ENCODE assay signal across 25 mouse cellular contexts in the genomic region with DNA sequence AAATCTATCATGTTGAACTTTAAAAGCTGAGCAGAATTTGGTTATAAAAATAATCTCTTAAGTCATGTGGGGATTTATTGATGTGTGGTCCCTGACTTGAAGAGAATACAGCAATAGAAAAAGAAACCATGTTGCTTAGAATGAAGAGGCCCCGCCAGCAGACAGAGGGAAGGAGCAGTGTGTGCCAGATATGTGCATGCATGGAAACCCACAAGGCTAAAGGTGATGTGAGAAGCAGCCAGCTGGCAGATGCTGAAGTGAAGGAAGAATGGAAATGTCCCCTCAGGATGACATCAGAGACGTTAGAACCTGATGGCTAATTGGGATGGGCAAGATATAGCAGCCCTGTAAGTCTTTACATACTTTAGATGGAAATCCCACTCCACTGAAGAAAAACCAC.
A peak's percentile ranks its signal among the peaks of the same experiment; 100 is the strongest.
DNase-seq lines count a peak whose midpoint lies in the region; ATAC-seq and TF ChIP-seq lines count a peak whose summit lies in the region.
"Had no signal": no experiment of that assay in that cellular context is flagged by ENCODE, and none has a peak within 500 bp of the region (broad histone marks: within the 10 kb centered on the region; RNA-seq: fewer than 3 reads in every experiment).

No protein-coding gene starts in this region.

- peaks cover 12% of the 10 kb centered on the region for H3K4me1 ChIP-seq in forebrain, embryonic 13.5 days
- H3K4me1 ChIP-seq in forebrain, embryonic 10.5 days = no peaks in the 10 kb centered on the region
- H3K4me1 ChIP-seq in forebrain, embryonic 16.5 days (replicated peaks; ENCODE audit: control insufficient read depth, insufficient read depth, low read length) = peaks cover 7% of the 10 kb centered on the region
- H3K4me1 ChIP-seq: embryonic facial prominence, embryonic 15.5 days; heart, embryonic 10.5 days; heart, embryonic 15.5 days; hindbrain, embryonic 13.5 days; kidney, embryonic 15.5 days; limb, embryonic 12.5 days; liver, embryonic 12.5 days; neural tube, embryonic 15.5 days had no signal

- H3K4me3 ChIP-seq in forebrain, embryonic 13.5 days = no peak overlapping the region
- no peak overlapping the region for H3K4me3 ChIP-seq in forebrain, embryonic 10.5 days
- no peak overlapping the region for H3K4me3 ChIP-seq in layer of hippocampus, adult 2 months
- no peak overlapping the region for H3K4me3 ChIP-seq in forebrain, embryonic 16.5 days (replicated peaks; ENCODE audit: low read length)
- H3K4me3 ChIP-seq: embryonic facial prominence, embryonic 15.5 days; heart, embryonic 10.5 days; heart, embryonic 15.5 days; hindbrain, embryonic 13.5 days; kidney, embryonic 15.5 days; limb, embryonic 12.5 days; liver, embryonic 12.5 days; neural tube, embryonic 15.5 days had no signal

- no peaks in the 10 kb centered on the region for H3K27me3 ChIP-seq in forebrain, embryonic 13.5 days
- no peaks in the 10 kb centered on the region for H3K27me3 ChIP-seq in forebrain, embryonic 10.5 days (ENCODE audit: poor library complexity, severe bottlenecking)
- no peaks in the 10 kb centered on the region for H3K27me3 ChIP-seq in forebrain, embryonic 16.5 days (replicated peaks; ENCODE audit: control insufficient read depth, insufficient read depth, low read length)
- H3K27me3 ChIP-seq: embryonic facial prominence, embryonic 15.5 days; heart, embryonic 15.5 days; hindbrain, embryonic 13.5 days; kidney, embryonic 15.5 days; limb, embryonic 12.5 days; liver, embryonic 12.5 days; neural tube, embryonic 15.5 days had no signal

- peak; percentile 69 for ATAC-seq in forebrain, embryonic 13.5 days
- ATAC-seq in forebrain, embryonic 16.5 days = peak; percentile 71
- ATAC-seq: CD4-positive, CD25-positive, alpha-beta regulatory T cell, adult 4 months; inflammation-experienced regulatory T-cells, adult 6 months; liver, embryonic 12.5 days; liver, postnatal 0 days had no signal

- H3K36me3 ChIP-seq in forebrain, embryonic 13.5 days (ENCODE audit: poor library complexity, severe bottlenecking) = no peaks in the 10 kb centered on the region
- no peaks in the 10 kb centered on the region for H3K36me3 ChIP-seq in forebrain, embryonic 10.5 days (replicated peaks)
- no peaks in the 10 kb centered on the region for H3K36me3 ChIP-seq in forebrain, embryonic 16.5 days (ENCODE audit: control insufficient read depth, insufficient read depth)
- H3K36me3 ChIP-seq: embryonic facial prominence, embryonic 15.5 days; heart, embryonic 10.5 days; heart, embryonic 15.5 days; hindbrain, embryonic 13.5 days; kidney, embryonic 15.5 days; limb, embryonic 12.5 days; liver, embryonic 12.5 days; neural tube, embryonic 15.5 days had no signal

- DNase-seq in forebrain, embryonic 10.5 days (ENCODE audit: extremely low spot score, low spot score) = no peak
- DNase-seq in layer of hippocampus, adult 2 months (ENCODE audit: low spot score in 2 of 2) = no peak
- no peak for DNase-seq in layer of hippocampus, postnatal 14 days (ENCODE audit: low spot score in 2 of 2)
- peak; percentile 70 for DNase-seq in Muller cell, postnatal 12 days (ENCODE audit: inconsistent ontology term)
- DNase-seq in adipocyte (ENCODE audit: low spot score) = no peak
- DNase-seq: cerebellum, adult 2 months; gastrocnemius, postnatal 25 days; kidney, adult 11 months; kidney, postnatal 36 days; liver, postnatal 0 days; retina, postnatal 1 day; thymus, postnatal 4 days had no signal

- H3K9me3 ChIP-seq in forebrain, embryonic 13.5 days (replicated peaks) = 0 out of 2 replicates have a peak, but pooled peaks cover 6% of the 10 kb centered on the region
- H3K9me3 ChIP-seq in forebrain, embryonic 10.5 days = 0 out of 2 replicates have a peak, but pooled peaks cover 5% of the 10 kb centered on the region
- peaks cover 3% of the 10 kb centered on the region; the same call in 1 of the 2 replicates for H3K9me3 ChIP-seq in forebrain, embryonic 16.5 days (ENCODE audit: control insufficient read depth, low read length)
- H3K9me3 ChIP-seq: embryonic facial prominence, embryonic 15.5 days; heart, embryonic 10.5 days; heart, embryonic 15.5 days; hindbrain, embryonic 13.5 days; kidney, embryonic 15.5 days; limb, embryonic 12.5 days; neural tube, embryonic 15.5 days had no signal

- no peak for TF ChIP-seq CTCF in layer of hippocampus, adult 2 months (conservative IDR thresholded peaks at IDR 0.05)

- WGBS in forebrain, embryonic 13.5 days = 51% methylated on average over 2 of the region's 2 CpGs
- WGBS in forebrain, embryonic 10.5 days = 84% methylated on average over 2 of the region's 2 CpGs
- 43% methylated on average over 2 of the region's 2 CpGs for WGBS in forebrain, embryonic 16.5 days

- no peak overlapping the region for H3K9ac ChIP-seq in forebrain, embryonic 13.5 days
- no peak overlapping the region for H3K9ac ChIP-seq in forebrain, embryonic 16.5 days (replicated peaks; ENCODE audit: low read depth, low read length)
- H3K9ac ChIP-seq: embryonic facial prominence, embryonic 15.5 days; heart, embryonic 15.5 days; hindbrain, embryonic 13.5 days; kidney, embryonic 15.5 days; limb, embryonic 12.5 days; liver, embryonic 12.5 days; liver, postnatal 0 days; neural tube, embryonic 15.5 days had no signal

- no peak overlapping the region for H3K4me2 ChIP-seq in forebrain, embryonic 13.5 days
- H3K4me2 ChIP-seq in forebrain, embryonic 16.5 days (ENCODE audit: low read length) = no peak overlapping the region
- H3K4me2 ChIP-seq: embryonic facial prominence, embryonic 15.5 days; heart, embryonic 15.5 days; hindbrain, embryonic 13.5 days; kidney, embryonic 15.5 days; limb, embryonic 12.5 days; liver, embryonic 12.5 days; neural tube, embryonic 15.5 days had no signal

- no peak overlapping the region for H3K27ac ChIP-seq in forebrain, embryonic 13.5 days
- H3K27ac ChIP-seq in forebrain, embryonic 10.5 days = no peak overlapping the region
- H3K27ac ChIP-seq in layer of hippocampus, adult 2 months = peak overlapping the region; percentile 58
- peak overlapping the region; percentile 48 for H3K27ac ChIP-seq in forebrain, embryonic 16.5 days (ENCODE audit: low read length)
- H3K27ac ChIP-seq: embryonic facial prominence, embryonic 15.5 days; heart, embryonic 10.5 days; heart, embryonic 15.5 days; hindbrain, embryonic 13.5 days; kidney, embryonic 15.5 days; limb, embryonic 12.5 days; liver, embryonic 12.5 days; macrophage; neural tube, embryonic 15.5 days had no signal

Comparison
In these comparisons a context has a peak if more than half of its experiments do, and no peak if none do; other contexts are left out.
1. H3K27ac ChIP-seq: peak in layer of hippocampus, adult 2 months (single experiment) and forebrain, embryonic 16.5 days (single experiment); none in forebrain, embryonic 13.5 days (single experiment) and forebrain, embryonic 10.5 days (single experiment).